Mouse (Mus musculus) CD4-positive, CD25-positive, alpha-beta regulatory T cell (primary cell): ENCODE results near the gene Edn1. TPM values are rescaled to one million over a fixed set of nuclear protein-coding genes. Genes with fewer than 3 reads are reported as not detected.

Source experiments
- polyA plus RNA-seq: library from polyadenylated mRNA; unstranded; fragments of 100-300 nt; shearing (Covaris generic); gene quantifications from one replicate; pipeline ENCODE4 v1.2.1, GENCODE M21; 2017

Gene Edn1
- 0.08 TPM for polyA plus RNA-seq

GRCm38 (mm10) chr13:42301161-42301721 is at the start of gene Edn1:
TSS of gene Edn1 (plus strand) at chr13:42301476.

Other genes with a start within 250 kb of the Edn1 start
- 18.4 TPM for gene Hivep1, start 249.5 kb upstream of the Edn1 start, polyA plus RNA-seq